Mouse (Mus musculus): ENCODE measurements at regions not wholly inside any gene's neighbourhood (a gene's known extent, or its start where the extent isn't known, plus 50 kb on each side); places are given as distances from the start of the nearest gene placed in this dataset.

DNA sequence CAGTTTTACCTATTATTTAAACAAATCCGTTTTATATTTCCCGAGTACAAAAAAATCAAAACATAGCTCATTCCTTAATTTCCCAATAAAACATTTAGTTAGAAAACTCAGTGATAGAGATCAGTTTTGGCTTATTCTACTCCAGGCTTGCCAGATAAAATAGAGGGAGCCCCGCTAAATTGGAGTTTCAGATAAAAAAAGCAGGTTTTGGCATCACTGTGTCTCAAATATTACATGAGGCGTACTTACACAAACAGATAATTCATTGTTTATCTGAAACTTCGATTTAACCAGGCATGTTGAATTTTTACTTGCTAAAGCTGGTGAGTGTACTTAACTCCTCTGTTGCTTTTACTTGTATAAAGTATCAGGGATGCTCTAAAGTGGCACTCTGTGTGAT is 121.5 kb downstream of the Sem1 start:
- TF ChIP-seq CTCF (IDR thresholded peaks at IDR 0.05; ENCODE audit: borderline replicate concordance, control insufficient read depth, extremely low read depth, insufficient read depth, low read length, poor library complexity) (no peak), POLR2A (IDR thresholded peaks at IDR 0.05; ENCODE audit: control insufficient read depth, extremely low read depth, insufficient read depth, low read length, poor library complexity) (no peak)
